Mouse (Mus musculus): ENCODE results near the gene Ext2. TPM values are rescaled to one million over a fixed set of nuclear protein-coding genes. Genes with fewer than 3 reads are reported as not detected.

Gene Ext2
- polyA plus RNA-seq (2016; fragmentation: Nextera tagmentation; extraction: Ambion mirVana): 78.9 and 87.7 TPM in 2 replicates

DNA sequence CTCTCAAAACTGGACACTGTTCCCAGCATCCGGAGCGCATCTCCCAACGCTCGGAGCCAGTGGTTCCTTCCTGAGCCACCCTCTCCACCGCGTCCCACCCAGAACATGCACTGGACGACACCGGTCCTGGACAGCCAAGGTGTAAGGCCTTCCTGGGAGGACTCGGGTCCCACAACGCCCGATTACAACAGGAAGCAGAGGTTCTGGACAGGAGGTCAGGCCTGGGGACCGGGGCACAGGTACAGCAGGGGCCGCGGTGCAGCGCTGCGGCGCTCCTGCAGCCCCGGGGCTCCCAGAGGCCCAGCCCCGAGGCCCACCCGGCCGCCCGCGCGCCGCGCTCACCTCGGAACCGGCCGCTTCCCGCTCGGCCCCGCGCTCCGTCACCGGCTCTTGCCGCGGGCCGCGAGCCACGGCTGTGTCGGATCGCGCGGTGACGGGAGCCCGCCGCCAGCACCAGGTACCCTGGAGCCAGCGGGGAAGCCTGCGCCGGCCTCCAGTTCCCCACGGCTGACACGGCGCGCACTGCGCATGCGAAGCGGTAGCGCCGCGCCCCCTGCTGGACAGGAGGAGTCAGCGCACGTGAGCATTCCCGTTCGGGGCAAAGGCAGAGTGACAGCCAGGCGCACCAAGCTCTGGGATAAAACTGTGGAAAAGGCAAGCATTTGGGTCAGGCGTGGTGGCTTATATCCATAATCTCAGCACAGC lies at the start of gene Ext2:
Gene Ext2, minus strand, starts transcription at position 524 of the 705 bp plus-strand sequence.
- 1% methylated on average over 66 of the region's 66 CpGs for WGBS
- Histone ChIP-seq H3K9me3 (no peaks in the 10 kb centered on the region), H3K4me3 (replicated peaks) (peak within 1 kb of the TSS; percentile 97), H3K27ac (peak within 1 kb of the TSS; percentile 66; the same call in 1 of the 2 replicates), H3K4me2 (peak within 1 kb of the TSS; percentile 70), H3K27me3 (no peaks in the 10 kb centered on the region), H3K36me3 (peaks cover 17% of the 10 kb centered on the region), H3K4me1 (replicated peaks) (peaks cover 7% of the 10 kb centered on the region), H3K9ac (replicated peaks) (peak within 1 kb of the TSS; percentile 97)
- peak; percentile 88 for ATAC-seq (ENCODE audit: insufficient number of reproducible peaks, insufficient read depth, low FRiP score, low TSS enrichment, low read depth)

GRCm38 (mm10) chr2:93871411-93871925 lies 49.1 kb upstream of the Ext2 start:
- H3K4me1 ChIP-seq (replicated peaks): peaks cover 13% of the 10 kb centered on the region
- no peak overlapping the region for H3K27ac ChIP-seq
- H3K36me3 ChIP-seq: no peaks in the 10 kb centered on the region
- no peak overlapping the region for H3K9ac ChIP-seq (replicated peaks)
- H3K27me3 ChIP-seq: 0 out of 2 replicates have a peak, but pooled peaks cover 5% of the 10 kb centered on the region
- no peak overlapping the region for H3K4me3 ChIP-seq (replicated peaks)
- ATAC-seq (ENCODE audit: insufficient number of reproducible peaks, insufficient read depth, low FRiP score, low TSS enrichment, low read depth): no peak
- H3K9me3 ChIP-seq: no peaks in the 10 kb centered on the region
- WGBS: 91% methylated on average over 4 of the region's 4 CpGs
- H3K4me2 ChIP-seq: no peak overlapping the region

GRCm38 (mm10) chr2:93870842-93871241 lies 48.5 kb upstream of the Ext2 start:
- no peak overlapping the region for H3K9ac ChIP-seq (replicated peaks)
- no peaks in the 10 kb centered on the region for H3K9me3 ChIP-seq
- no peak overlapping the region for H3K27ac ChIP-seq
- no peak overlapping the region for H3K4me3 ChIP-seq (replicated peaks)
- H3K4me1 ChIP-seq (replicated peaks): peaks cover 13% of the 10 kb centered on the region
- H3K4me2 ChIP-seq: no peak overlapping the region
- no peaks in the 10 kb centered on the region for H3K36me3 ChIP-seq
- WGBS: 48% methylated on average over 4 of the region's 4 CpGs
- ATAC-seq (ENCODE audit: insufficient number of reproducible peaks, insufficient read depth, low FRiP score, low TSS enrichment, low read depth): no peak
- H3K27me3 ChIP-seq: 0 out of 2 replicates have a peak, but pooled peaks cover 5% of the 10 kb centered on the region

GRCm38 (mm10) chr2:93869107-93869600 lies 46.8 kb upstream of the Ext2 start, which contains the start of gene Accsl:
Gene Accsl, minus strand, starts transcription at chr2:93869157.
- 77% methylated on average over 7 of the region's 7 CpGs for WGBS
- H3K4me3 ChIP-seq (replicated peaks): no peak within 1 kb of the TSS
- no peak for ATAC-seq (ENCODE audit: insufficient number of reproducible peaks, insufficient read depth, low FRiP score, low TSS enrichment, low read depth)

DNA sequence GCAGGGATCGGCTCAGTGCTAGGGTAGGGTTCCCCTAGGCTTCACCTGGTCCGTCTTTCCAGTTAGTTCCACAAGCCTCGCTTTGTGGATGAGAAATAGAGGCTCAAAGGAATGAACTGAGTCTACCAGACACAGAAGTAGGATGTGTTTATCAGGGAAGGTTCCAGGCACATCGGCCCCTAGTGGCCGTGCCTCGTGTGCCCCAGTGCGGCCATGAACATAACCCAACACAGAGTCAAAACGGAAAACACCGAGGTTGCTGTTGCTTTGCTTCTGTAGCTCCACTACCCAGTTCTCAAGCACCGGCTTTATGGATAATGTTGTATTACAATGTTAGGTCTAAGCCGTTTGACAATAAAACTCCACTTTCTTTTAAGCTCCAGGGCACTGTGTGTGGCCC lies 46.2 kb upstream of the Ext2 start:
- Histone ChIP-seq H3K27ac (no peak overlapping the region), H3K4me3 (replicated peaks) (no peak overlapping the region), H3K27me3 (0 out of 2 replicates have a peak, but pooled peaks cover 5% of the 10 kb centered on the region), H3K4me2 (no peak overlapping the region), H3K4me1 (replicated peaks) (peaks cover 5% of the 10 kb centered on the region; the same call in 1 of the 2 replicates), H3K9me3 (no peaks in the 10 kb centered on the region), H3K9ac (replicated peaks) (no peak overlapping the region), H3K36me3 (no peaks in the 10 kb centered on the region)
- no peak for ATAC-seq (ENCODE audit: insufficient number of reproducible peaks, insufficient read depth, low FRiP score, low TSS enrichment, low read depth)
- 88% methylated on average over 11 of the region's 11 CpGs for WGBS

More at GRCm38 (mm10) chr2:93869107-93869600, 46.8 kb upstream of the Ext2 start, which contains the start of gene Accsl:
- Histone ChIP-seq H3K9me3 (no peaks in the 10 kb centered on the region), H3K9ac (replicated peaks) (no peak within 1 kb of the TSS), H3K27ac (no peak within 1 kb of the TSS), H3K4me2 (no peak within 1 kb of the TSS), H3K36me3 (no peaks in the 10 kb centered on the region), H3K4me1 (replicated peaks) (peaks cover 11% of the 10 kb centered on the region), H3K27me3 (0 out of 2 replicates have a peak, but pooled peaks cover 5% of the 10 kb centered on the region)

DNA sequence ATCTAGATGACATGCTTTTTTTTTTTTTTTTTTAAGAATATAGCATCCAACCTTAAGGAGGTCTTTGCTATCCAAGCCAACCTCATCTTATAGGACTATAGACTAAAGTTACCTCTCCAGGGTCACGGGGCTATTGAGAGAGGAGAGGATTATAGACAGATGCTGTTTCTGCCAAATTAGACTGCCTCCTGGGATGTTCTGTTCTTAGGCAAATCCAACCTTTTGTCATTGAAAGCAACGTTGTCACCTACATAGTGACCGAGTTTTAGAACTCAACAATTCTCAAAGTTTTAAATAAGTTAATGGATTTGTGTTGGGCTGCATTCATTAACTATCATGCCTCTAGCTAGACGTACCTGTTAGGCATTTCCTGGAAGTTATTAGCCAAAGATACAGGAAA lies 40.9 kb upstream of the Ext2 start:
- no peaks in the 10 kb centered on the region for H3K9me3 ChIP-seq
- H3K36me3 ChIP-seq: no peaks in the 10 kb centered on the region
- ATAC-seq (ENCODE audit: insufficient number of reproducible peaks, insufficient read depth, low FRiP score, low TSS enrichment, low read depth): no peak
- H3K27ac ChIP-seq: no peak overlapping the region
- H3K4me1 ChIP-seq (replicated peaks): no peaks in the 10 kb centered on the region
- no peak overlapping the region for H3K9ac ChIP-seq (replicated peaks)
- no peaks in the 10 kb centered on the region for H3K27me3 ChIP-seq
- H3K4me3 ChIP-seq (replicated peaks): no peak overlapping the region
- H3K4me2 ChIP-seq: no peak overlapping the region
- 65% methylated on average over 4 of the region's 4 CpGs for WGBS

- no peak overlapping the region for H3K4me3 ChIP-seq (replicated peaks)
- 75% methylated on average over 12 of the region's 12 CpGs for WGBS
- no peak overlapping the region for H3K4me2 ChIP-seq
- no peaks in the 10 kb centered on the region for H3K9me3 ChIP-seq
- H3K4me1 ChIP-seq (replicated peaks): no peaks in the 10 kb centered on the region
- H3K9ac ChIP-seq (replicated peaks): no peak overlapping the region
- no peaks in the 10 kb centered on the region for H3K36me3 ChIP-seq
- no peaks in the 10 kb centered on the region for H3K27me3 ChIP-seq
- no peak for ATAC-seq (ENCODE audit: insufficient number of reproducible peaks, insufficient read depth, low FRiP score, low TSS enrichment, low read depth)
- H3K27ac ChIP-seq: no peak overlapping the region
These were observed 36.5 kb upstream of the Ext2 start for GRCm38 (mm10) chr2:93858845-93859244.

DNA sequence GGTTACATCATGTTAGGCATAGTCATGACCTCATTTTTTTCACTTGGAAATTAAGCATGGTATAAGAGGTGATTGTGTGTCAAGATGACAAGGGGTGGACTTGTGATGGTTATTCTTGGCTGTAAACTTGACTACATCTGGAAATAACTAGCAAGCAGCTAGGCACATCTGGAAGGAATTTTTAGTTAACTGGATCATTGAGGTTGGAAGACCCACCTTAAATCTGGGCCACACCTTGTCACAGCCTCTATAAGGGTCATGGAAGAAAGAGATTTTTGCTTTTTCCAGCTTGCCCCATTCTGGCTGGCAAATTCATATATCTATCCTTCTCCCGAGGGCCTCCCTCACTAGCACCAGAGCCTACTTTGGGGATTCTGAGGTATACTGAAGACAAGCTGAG lies 28.9 kb upstream of the Ext2 start:
- no peak overlapping the region for H3K4me3 ChIP-seq (replicated peaks)
- WGBS: 30% methylated on average over 1 of the region's 1 CpGs
- no peak overlapping the region for H3K4me2 ChIP-seq
- H3K9me3 ChIP-seq: no peaks in the 10 kb centered on the region
- peaks cover 5% of the 10 kb centered on the region; the same call in 1 of the 2 replicates for H3K36me3 ChIP-seq
- no peaks in the 10 kb centered on the region for H3K27me3 ChIP-seq
- no peak overlapping the region for H3K27ac ChIP-seq
- no peak for ATAC-seq (ENCODE audit: insufficient number of reproducible peaks, insufficient read depth, low FRiP score, low TSS enrichment, low read depth)
- peaks cover 25% of the 10 kb centered on the region for H3K4me1 ChIP-seq (replicated peaks)
- H3K9ac ChIP-seq (replicated peaks): no peak overlapping the region

DNA sequence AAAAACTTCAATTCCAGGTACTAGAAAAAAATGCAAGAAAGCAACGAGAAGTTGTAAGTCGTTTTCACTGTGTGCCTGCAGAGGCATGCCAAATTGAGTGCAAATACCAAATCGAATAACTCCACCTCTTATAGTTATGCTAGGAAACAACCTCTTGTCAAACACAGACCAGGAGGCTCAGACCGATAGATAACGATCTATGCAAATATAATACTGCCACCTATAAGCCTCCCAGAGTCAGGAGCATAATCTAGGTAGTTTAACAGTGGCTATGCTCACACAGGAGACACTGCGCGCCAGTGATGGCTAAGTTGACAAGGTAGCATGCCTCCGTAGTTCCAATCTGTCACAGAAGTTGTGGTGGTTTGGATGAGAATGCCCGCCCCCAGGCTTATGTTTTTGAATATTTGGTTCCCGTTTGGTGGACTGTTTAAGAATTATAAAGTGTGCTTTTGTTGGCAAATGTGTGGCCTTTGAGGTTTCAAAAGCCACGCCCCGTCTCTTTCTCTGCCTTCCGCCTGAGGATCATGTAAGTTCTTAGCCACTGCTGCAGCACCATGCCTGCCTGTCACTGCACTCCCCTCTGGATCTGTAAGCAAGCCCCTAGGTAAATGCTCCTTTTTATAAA lies 28.1 kb upstream of the Ext2 start:
- Histone ChIP-seq H3K9ac (replicated peaks) (no peak overlapping the region), H3K9me3 (no peaks in the 10 kb centered on the region), H3K4me2 (peak overlapping the region; percentile 79), H3K27me3 (no peaks in the 10 kb centered on the region), H3K4me3 (replicated peaks) (no peak overlapping the region), H3K27ac (no peak overlapping the region), H3K4me1 (replicated peaks) (peaks cover 25% of the 10 kb centered on the region), H3K36me3 (peaks cover 14% of the 10 kb centered on the region)
- no peak for ATAC-seq (ENCODE audit: insufficient number of reproducible peaks, insufficient read depth, low FRiP score, low TSS enrichment, low read depth)
- WGBS: 39% methylated on average over 13 of the region's 13 CpGs

DNA sequence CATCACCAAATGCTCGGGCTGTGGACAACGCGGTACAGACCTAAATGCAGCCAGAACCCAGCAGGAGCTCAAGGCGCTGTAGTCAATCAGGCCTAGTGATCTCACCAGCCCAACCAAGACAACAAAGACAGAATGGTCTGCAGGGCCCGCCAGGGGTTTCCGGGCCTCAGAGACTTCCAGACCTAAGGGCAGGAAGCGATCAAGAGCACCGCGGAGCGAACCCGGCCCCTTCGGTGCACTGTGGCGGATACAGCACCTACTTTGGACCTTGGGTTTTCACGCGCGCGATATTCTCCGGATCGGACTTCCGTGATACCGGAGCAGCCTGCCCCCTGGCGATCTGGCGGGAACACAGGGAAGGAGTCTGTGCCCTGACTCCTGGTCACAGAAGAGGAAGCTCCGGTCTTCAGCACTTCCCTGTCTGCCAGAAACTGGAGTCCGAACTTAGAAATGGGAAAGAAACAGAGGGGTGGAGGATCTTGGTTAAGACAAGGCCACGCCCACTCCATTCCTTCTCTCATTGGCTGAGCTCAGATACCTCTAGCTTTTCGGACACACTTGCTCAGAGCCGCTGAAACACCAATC lies 27.2 kb upstream of the Ext2 start, which contains the start of gene Accs:
Gene Accs, minus strand, starts transcription at position 439 of the 585 bp plus-strand sequence.
- peak within 1 kb of the TSS; percentile 90 for H3K27ac ChIP-seq
- peaks cover 21% of the 10 kb centered on the region for H3K36me3 ChIP-seq
- peak; percentile 72 for ATAC-seq (ENCODE audit: insufficient number of reproducible peaks, insufficient read depth, low FRiP score, low TSS enrichment, low read depth)
- WGBS: 0% methylated on average over 28 of the region's 28 CpGs
- no peaks in the 10 kb centered on the region for H3K27me3 ChIP-seq
- peak within 1 kb of the TSS; percentile 60 for H3K4me3 ChIP-seq (replicated peaks)
- H3K9me3 ChIP-seq: no peaks in the 10 kb centered on the region
- H3K4me1 ChIP-seq (replicated peaks): peaks cover 25% of the 10 kb centered on the region
- H3K4me2 ChIP-seq: peak within 1 kb of the TSS; percentile 79
- peak within 1 kb of the TSS; percentile 74 for H3K9ac ChIP-seq (replicated peaks)

DNA sequence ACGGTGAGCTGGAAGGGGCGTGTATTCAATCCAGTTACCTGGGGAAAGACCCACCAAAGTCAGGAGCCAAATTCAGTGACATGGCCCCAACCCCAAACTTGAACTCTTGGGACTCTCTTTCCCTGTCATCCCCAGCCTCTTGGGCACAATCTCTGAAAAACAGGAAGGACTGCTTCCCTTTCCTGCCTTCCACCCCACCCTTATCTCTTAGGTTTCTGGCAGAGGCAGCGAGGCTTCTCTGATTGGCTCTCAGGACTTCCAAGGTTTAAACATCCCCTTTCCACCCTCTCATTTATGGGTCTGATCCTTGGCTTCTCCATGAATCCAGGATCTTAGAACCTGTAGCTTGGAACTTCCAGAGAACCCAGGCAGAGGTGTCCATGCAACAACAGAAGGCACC lies 19.0 kb upstream of the Ext2 start:
- peaks cover 89% of the 10 kb centered on the region for H3K36me3 ChIP-seq
- 90% methylated on average over 3 of the region's 3 CpGs for WGBS
- H3K9me3 ChIP-seq: peaks cover 4% of the 10 kb centered on the region
- no peaks in the 10 kb centered on the region for H3K27me3 ChIP-seq
- H3K27ac ChIP-seq: no peak overlapping the region
- no peak overlapping the region for H3K4me3 ChIP-seq (replicated peaks)
- ATAC-seq (ENCODE audit: insufficient number of reproducible peaks, insufficient read depth, low FRiP score, low TSS enrichment, low read depth): no peak
- H3K9ac ChIP-seq (replicated peaks): no peak overlapping the region
- H3K4me2 ChIP-seq: no peak overlapping the region
- no peaks in the 10 kb centered on the region for H3K4me1 ChIP-seq (replicated peaks)
